Mouse (Mus musculus) c-Kit-positive CD71-negative TER-119-negative erythroid progenitor cells, embryonic 14.5 days (primary cell): ENCODE results near the gene Aldh16a1.

Source experiments
- DNase-seq: peaks from one replicate; pipeline ENCODE4 v3.0.0-alpha.2; 2013; ENCODE audit warnings: low read depth

The Aldh16a1 gene

GRCm38 (mm10) chr7:45091001-45091990 lies 63.1 kb downstream of the Aldh16a1 start:
- DNase-seq = no peak
